Mouse (Mus musculus): ENCODE data around the gene Irf2bpl. TPM values are rescaled to one million over a fixed set of nuclear protein-coding genes. Genes with fewer than 3 reads are reported as not detected.

Gene Irf2bpl
- polyA plus RNA-seq, 1 experiment from 2014 or later, result 18.4 TPM

DNA sequence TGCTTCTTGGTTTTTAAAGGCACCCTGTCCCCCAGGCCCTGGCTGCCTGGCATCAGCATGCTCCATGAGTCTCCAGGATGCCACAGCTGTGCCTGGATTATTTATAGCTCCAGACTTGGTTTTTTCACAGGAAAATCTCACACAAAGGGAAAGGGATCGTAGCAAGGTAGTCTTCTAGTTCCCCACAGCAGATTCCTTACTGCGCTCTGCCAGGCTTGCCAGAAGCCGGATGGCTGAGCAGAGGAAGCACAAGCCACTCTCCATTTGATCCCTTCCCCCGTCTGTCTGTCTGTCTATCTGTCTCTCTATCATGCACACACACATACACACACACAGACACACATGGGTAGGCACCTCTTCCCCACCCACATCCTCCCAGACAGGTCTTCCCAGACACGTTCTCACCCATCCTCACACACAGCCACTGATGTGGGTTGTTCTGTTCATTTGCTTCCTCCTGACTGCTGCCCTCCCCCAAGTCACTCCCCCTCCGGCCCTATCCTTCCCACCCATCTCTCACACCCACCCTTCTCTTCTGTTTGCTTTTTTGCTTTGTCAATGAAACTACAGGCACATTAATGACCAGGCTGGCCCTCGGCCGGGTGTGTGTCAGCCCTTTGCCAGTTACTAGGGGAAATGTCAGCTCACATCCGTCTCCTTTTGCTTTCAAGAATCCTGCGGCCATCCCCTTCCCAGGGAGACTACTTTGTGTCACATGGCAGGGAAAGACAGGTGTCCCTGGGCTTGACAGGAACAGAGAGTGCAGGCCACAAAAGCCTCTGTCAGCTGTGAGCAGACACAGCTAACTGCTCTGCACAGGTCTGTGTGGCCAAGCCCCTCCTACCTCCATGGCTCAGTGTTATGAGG, 24.4 kb downstream of the Irf2bpl start:
- H3K27ac ChIP-seq (ENCODE audit: low read depth), result peak overlapping the region; percentile 38; the same call in 1 of the 2 replicates
- no peak overlapping the region for H3K9ac ChIP-seq (ENCODE audit: low read length)
- ATAC-seq (replicated peaks; ENCODE audit: low FRiP score, low TSS enrichment, low read depth) (0 out of 2 replicates have a peak, but pooled peaks have one; percentile 34), DNase-seq (ENCODE audit: low spot score) (no peak)
- no peak overlapping the region for H3K4me3 ChIP-seq (ENCODE audit: low read depth, low read length)
- no peaks in the 10 kb centered on the region for H3K36me3 ChIP-seq (ENCODE audit: control insufficient read depth, insufficient read depth, low read length)
- H3K4me1 ChIP-seq (replicated peaks; ENCODE audit: control insufficient read depth, insufficient read depth, low read length), result peaks cover 26% of the 10 kb centered on the region
- no peaks in the 10 kb centered on the region for H3K27me3 ChIP-seq (replicated peaks; ENCODE audit: control insufficient read depth, insufficient read depth, low read length)
- 46% methylated on average over 10 of the region's 10 CpGs for whole genome bisulfite sequencing
- no peak overlapping the region for H3K4me2 ChIP-seq (ENCODE audit: low read length)
- no peaks in the 10 kb centered on the region for H3K9me3 ChIP-seq (ENCODE audit: control insufficient read depth, low read length)

DNA sequence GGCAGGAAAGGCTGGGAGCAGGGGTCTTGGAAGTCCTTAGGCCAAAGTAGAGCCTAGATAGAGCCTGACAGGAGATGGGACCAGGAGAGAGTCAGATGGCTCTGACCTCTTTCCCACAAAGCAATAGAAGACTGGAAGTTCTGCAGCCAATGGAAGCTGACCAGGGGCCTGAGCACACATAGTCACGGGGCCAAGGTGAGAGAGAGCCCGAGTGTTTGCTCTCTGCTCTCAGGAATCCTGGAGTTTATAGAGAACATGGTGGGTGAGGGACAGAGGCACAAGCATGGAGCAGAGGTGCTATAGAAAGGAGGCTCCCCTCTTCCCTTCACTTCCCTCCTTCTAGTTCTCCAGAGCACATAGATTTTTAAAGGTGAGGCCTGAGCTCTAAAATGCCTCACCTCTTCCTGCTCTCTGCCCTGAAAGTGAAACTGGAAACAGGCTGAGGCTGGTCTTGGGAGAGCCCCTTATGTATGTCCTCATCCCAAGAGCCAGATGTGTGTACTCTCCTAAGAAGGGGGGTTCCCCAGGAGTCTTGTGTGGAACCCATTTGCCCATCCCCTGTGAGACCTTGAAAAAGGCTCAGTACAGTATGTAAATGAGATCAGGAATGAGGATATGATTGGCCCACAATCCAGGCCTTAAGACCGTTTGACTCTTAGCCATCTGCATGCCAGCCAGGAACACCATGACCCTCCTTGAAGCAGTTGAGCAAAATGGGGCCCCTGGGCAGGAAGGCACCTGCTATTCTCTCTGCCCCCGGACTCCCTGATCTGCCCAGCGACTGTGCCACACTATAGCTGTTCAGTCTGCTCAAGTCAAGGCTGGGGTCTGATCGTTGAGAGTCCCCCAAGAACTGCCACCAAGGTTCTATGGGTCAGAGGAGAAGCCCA, 25.4 kb downstream of the Irf2bpl start:
- no peak for ATAC-seq (replicated peaks; ENCODE audit: low FRiP score, low TSS enrichment, low read depth)
- WGBS, result 68% methylated on average over 6 of the region's 6 CpGs

GRCm38 (mm10) chr12:86858498-86858897, 26.1 kb downstream of the Irf2bpl start:
- H3K4me3 ChIP-seq (ENCODE audit: low read depth, low read length), result no peak overlapping the region
- no peak overlapping the region for H3K27ac ChIP-seq (ENCODE audit: low read depth)
- peaks cover 26% of the 10 kb centered on the region for H3K4me1 ChIP-seq (replicated peaks; ENCODE audit: control insufficient read depth, insufficient read depth, low read length)
- no peak for DNase-seq (ENCODE audit: low spot score)
- H3K27me3 ChIP-seq (replicated peaks; ENCODE audit: control insufficient read depth, insufficient read depth, low read length), result no peaks in the 10 kb centered on the region
- no peak overlapping the region for H3K4me2 ChIP-seq (ENCODE audit: low read length)
- WGBS, result 93% methylated on average over 4 of the region's 4 CpGs
- no peaks in the 10 kb centered on the region for H3K9me3 ChIP-seq (ENCODE audit: control insufficient read depth, low read length)
- no peak for ATAC-seq (replicated peaks; ENCODE audit: low FRiP score, low TSS enrichment, low read depth)
- H3K9ac ChIP-seq (ENCODE audit: low read length), result no peak overlapping the region
- no peaks in the 10 kb centered on the region for H3K36me3 ChIP-seq (ENCODE audit: control insufficient read depth, insufficient read depth, low read length)

More for the DNA sequence above, 25.4 kb downstream of the Irf2bpl start:
- Histone ChIP-seq H3K27me3 (replicated peaks; ENCODE audit: control insufficient read depth, insufficient read depth, low read length) (no peaks in the 10 kb centered on the region), H3K27ac (ENCODE audit: low read depth) (no peak overlapping the region), H3K36me3 (ENCODE audit: control insufficient read depth, insufficient read depth, low read length) (no peaks in the 10 kb centered on the region), H3K9ac (ENCODE audit: low read length) (no peak overlapping the region), H3K4me3 (ENCODE audit: low read depth, low read length) (no peak overlapping the region), H3K4me1 (replicated peaks; ENCODE audit: control insufficient read depth, insufficient read depth, low read length) (peaks cover 26% of the 10 kb centered on the region), H3K9me3 (ENCODE audit: control insufficient read depth, low read length) (no peaks in the 10 kb centered on the region), H3K4me2 (ENCODE audit: low read length) (no peak overlapping the region)
- DNase-seq (ENCODE audit: low spot score), result no peak

- no peak for ATAC-seq (replicated peaks; ENCODE audit: low FRiP score, low TSS enrichment, low read depth)
- Histone ChIP-seq H3K27me3 (replicated peaks; ENCODE audit: control insufficient read depth, insufficient read depth, low read length) (no peaks in the 10 kb centered on the region), H3K9me3 (ENCODE audit: control insufficient read depth, low read length) (no peaks in the 10 kb centered on the region), H3K4me2 (ENCODE audit: low read length) (no peak overlapping the region), H3K36me3 (ENCODE audit: control insufficient read depth, insufficient read depth, low read length) (no peaks in the 10 kb centered on the region), H3K4me1 (replicated peaks; ENCODE audit: control insufficient read depth, insufficient read depth, low read length) (peaks cover 26% of the 10 kb centered on the region), H3K9ac (ENCODE audit: low read length) (no peak overlapping the region), H3K4me3 (ENCODE audit: low read depth, low read length) (no peak overlapping the region), H3K27ac (ENCODE audit: low read depth) (no peak overlapping the region)
- no peak for DNase-seq (ENCODE audit: low spot score)
- 79% methylated on average over 8 of the region's 8 CpGs for WGBS
Measured at GRCm38 (mm10) chr12:86857290-86857689, 27.3 kb downstream of the Irf2bpl start.

GRCm38 (mm10) chr12:86855670-86856069, 28.9 kb downstream of the Irf2bpl start:
- no peak overlapping the region for H3K4me3 ChIP-seq (ENCODE audit: low read depth, low read length)

GRCm38 (mm10) chr12:86853516-86853915, 31.1 kb downstream of the Irf2bpl start:
- no peak for DNase-seq (ENCODE audit: low spot score)
- Histone ChIP-seq H3K4me1 (replicated peaks; ENCODE audit: control insufficient read depth, insufficient read depth, low read length) (peaks cover 7% of the 10 kb centered on the region), H3K27me3 (replicated peaks; ENCODE audit: control insufficient read depth, insufficient read depth, low read length) (no peaks in the 10 kb centered on the region), H3K9me3 (ENCODE audit: control insufficient read depth, low read length) (no peaks in the 10 kb centered on the region), H3K4me2 (ENCODE audit: low read length) (no peak overlapping the region), H3K36me3 (ENCODE audit: control insufficient read depth, insufficient read depth, low read length) (no peaks in the 10 kb centered on the region), H3K9ac (ENCODE audit: low read length) (no peak overlapping the region), H3K27ac (ENCODE audit: low read depth) (no peak overlapping the region), H3K4me3 (ENCODE audit: low read depth, low read length) (no peak overlapping the region)
- WGBS, result 68% methylated on average over 1 of the region's 1 CpGs
- ATAC-seq (replicated peaks; ENCODE audit: low FRiP score, low TSS enrichment, low read depth), result no peak

More at GRCm38 (mm10) chr12:86855670-86856069, 28.9 kb downstream of the Irf2bpl start:
- Histone ChIP-seq H3K36me3 (ENCODE audit: control insufficient read depth, insufficient read depth, low read length) (no peaks in the 10 kb centered on the region), H3K4me1 (replicated peaks; ENCODE audit: control insufficient read depth, insufficient read depth, low read length) (peaks cover 26% of the 10 kb centered on the region), H3K4me2 (ENCODE audit: low read length) (peak overlapping the region; percentile 32), H3K9me3 (ENCODE audit: control insufficient read depth, low read length) (no peaks in the 10 kb centered on the region), H3K9ac (ENCODE audit: low read length) (no peak overlapping the region), H3K27me3 (replicated peaks; ENCODE audit: control insufficient read depth, insufficient read depth, low read length) (no peaks in the 10 kb centered on the region), H3K27ac (ENCODE audit: low read depth) (peak overlapping the region; percentile 29; the same call in 1 of the 2 replicates)
- 6% methylated on average over 11 of the region's 11 CpGs for WGBS
- DNase-seq (ENCODE audit: low spot score) (peak; percentile 73), ATAC-seq (replicated peaks; ENCODE audit: low FRiP score, low TSS enrichment, low read depth) (peak; percentile 57; the same call in 1 of the 2 replicates)

GRCm38 (mm10) chr12:86851313-86851712, 33.3 kb downstream of the Irf2bpl start:
- Histone ChIP-seq H3K4me3 (ENCODE audit: low read depth, low read length) (no peak overlapping the region), H3K4me1 (replicated peaks; ENCODE audit: control insufficient read depth, insufficient read depth, low read length) (peaks cover 7% of the 10 kb centered on the region), H3K9me3 (ENCODE audit: control insufficient read depth, low read length) (no peaks in the 10 kb centered on the region), H3K9ac (ENCODE audit: low read length) (no peak overlapping the region), H3K27ac (ENCODE audit: low read depth) (no peak overlapping the region), H3K27me3 (replicated peaks; ENCODE audit: control insufficient read depth, insufficient read depth, low read length) (no peaks in the 10 kb centered on the region), H3K36me3 (ENCODE audit: control insufficient read depth, insufficient read depth, low read length) (no peaks in the 10 kb centered on the region), H3K4me2 (ENCODE audit: low read length) (no peak overlapping the region)
- no peak for DNase-seq (ENCODE audit: low spot score)
- ATAC-seq (replicated peaks; ENCODE audit: low FRiP score, low TSS enrichment, low read depth), result no peak

DNA sequence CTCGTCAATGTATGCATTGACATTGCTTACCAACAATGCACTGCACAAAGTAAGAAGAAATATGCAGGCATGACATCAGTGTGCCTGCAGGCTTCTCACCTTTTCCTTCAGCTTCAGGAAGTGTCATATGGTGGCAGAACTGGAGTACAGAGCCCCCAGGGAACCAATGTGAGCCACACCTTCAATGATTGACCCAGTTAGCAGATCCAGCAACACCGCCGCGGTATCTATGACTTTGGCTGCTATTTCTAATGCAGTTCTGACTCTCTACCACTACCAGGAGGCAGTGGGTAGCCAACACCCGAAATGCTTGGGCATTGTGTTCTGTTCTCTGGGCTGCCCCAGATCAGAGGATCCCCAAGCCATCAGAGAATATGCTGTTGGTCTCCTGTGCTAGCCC, 33.9 kb downstream of the Irf2bpl start:
- no peaks in the 10 kb centered on the region for H3K9me3 ChIP-seq (ENCODE audit: control insufficient read depth, low read length)
- H3K4me1 ChIP-seq (replicated peaks; ENCODE audit: control insufficient read depth, insufficient read depth, low read length), result peaks cover 5% of the 10 kb centered on the region
- DNase-seq (ENCODE audit: low spot score) (no peak), ATAC-seq (replicated peaks; ENCODE audit: low FRiP score, low TSS enrichment, low read depth) (no peak)
- H3K36me3 ChIP-seq (ENCODE audit: control insufficient read depth, insufficient read depth, low read length), result no peaks in the 10 kb centered on the region
- no peaks in the 10 kb centered on the region for H3K27me3 ChIP-seq (replicated peaks; ENCODE audit: control insufficient read depth, insufficient read depth, low read length)
- H3K4me3 ChIP-seq (ENCODE audit: low read depth, low read length), result no peak overlapping the region
- H3K9ac ChIP-seq (ENCODE audit: low read length), result no peak overlapping the region
- H3K4me2 ChIP-seq (ENCODE audit: low read length), result no peak overlapping the region
- no peak overlapping the region for H3K27ac ChIP-seq (ENCODE audit: low read depth)
- 82% methylated on average over 5 of the region's 5 CpGs for WGBS

Measured in intestine, embryonic 14.5 days (tissue).